Mouse (Mus musculus) lung, adult 2 months (tissue): ENCODE results near the gene Gm13285.
"Not testable (repeated sequence)": the region's sequence is repeated elsewhere in the genome, so short reads cannot be mapped to it uniquely, and the experiment has no call there.

Experiments
- CTCF ChIP-seq: fragments of 200-500 bp; IDR thresholded peaks from 2 replicates; pipeline ENCODE4 v1.5.1; 2011; ENCODE audit warnings: mild to moderate bottlenecking, low read length, control low read depth; ENCODE audit not compliant: insufficient read depth
- POLR2A ChIP-seq: fragments of 200-500 bp; IDR thresholded peaks from 2 replicates; pipeline ENCODE4 v1.6.1; 2011; ENCODE audit warnings: low read depth, mild to moderate bottlenecking, control low read depth, low read length, borderline replicate concordance; ENCODE audit errors: extremely low read depth

GRCm38 (mm10) chr4:88797097-88797496 lies 2.4 kb upstream of the Gm13285 start, which contains the start of gene Gm13279:
- not testable (repeated sequence) for TF ChIP-seq CTCF, POLR2A
